Mouse (Mus musculus) skeletal muscle tissue, postnatal 0 days (tissue): Measurements from ENCODE around the gene Mettl8. TPM values are rescaled to one million over a fixed set of nuclear protein-coding genes. Genes with fewer than 3 reads are reported as not detected.

ENCODE experiments used
- polyA plus RNA-seq: library from polyadenylated mRNA; unstranded; fragments of >200 nt; fragmentation: Nextera tagmentation; extraction: Ambion mirVana; gene quantifications from 2 replicates; pipeline ENCODE4 v1.2.1, GENCODE M21; 2015

The Mettl8 gene
- 7.1 and 7.3 TPM in 2 replicates for polyA plus RNA-seq

GRCm38 (mm10) chr2:71055300-71056114 lies at the start of gene Mettl8, which contains the start of gene Dcaf17:
Gene Mettl8, minus strand, starts transcription at chr2:71055583.
Gene Dcaf17, plus strand, starts transcription at chr2:71055328.

Other genes starting within 250 kb of the Mettl8 start
- gene Tlk1, start 229.9 kb downstream of the Mettl8 start, polyA plus RNA-seq: 17.5 and 19.6 TPM in 2 replicates
- 9.6 and 10.1 TPM in 2 replicates for gene Dcaf17, start 255 bp downstream of the Mettl8 start, polyA plus RNA-seq
- gene Cybrd1, start 62.3 kb upstream of the Mettl8 start, polyA plus RNA-seq: 0.94 and 1.2 TPM in 2 replicates
- 40.6 and 46.9 TPM in 2 replicates for gene Dync1i2, start 156.1 kb upstream of the Mettl8 start, polyA plus RNA-seq